Mouse (Mus musculus) hindbrain, embryonic 13.5 days (tissue): ENCODE results near the gene Ttc17. TPM values are rescaled to one million over a fixed set of nuclear protein-coding genes. Genes with fewer than 3 reads are reported as not detected.
A peak's percentile ranks its signal among the peaks of the same experiment; 100 is the strongest.

Source experiments
- ATAC-seq: fragments of 200-750 bp; cut with Nextera tagmentation; 2 replicates; pipeline ENCODE4 v1.8.0; 2017; ENCODE audit warnings: moderate TSS enrichment; ENCODE audit not compliant: low FRiP score
- H3K27ac ChIP-seq: fragments of 300-500 bp; sonication (generic); 2 replicates; pipeline ENCODE4 v1.5.1; 2015; ENCODE audit warnings: inconsistent platforms, mild to moderate bottlenecking, moderate library complexity
- H3K27me3 ChIP-seq: fragments of 300-500 bp; sonication (generic); 2 replicates; pipeline ENCODE4 v1.6.1; 2015; ENCODE audit warnings: mild to moderate bottlenecking, inconsistent platforms
- H3K36me3 ChIP-seq: fragments of 300-500 bp; sonication (generic); 2 replicates; pipeline ENCODE4 v1.6.1; 2015; ENCODE audit warnings: mild to moderate bottlenecking, inconsistent platforms
- H3K4me1 ChIP-seq: fragments of 300-500 bp; sonication (generic); replicated peaks from 2 replicates; pipeline ENCODE4 v1.6.1; 2015; ENCODE audit warnings: inconsistent platforms
- H3K4me2 ChIP-seq: fragments of 300-500 bp; sonication (generic); 2 replicates; pipeline ENCODE4 v1.6.1; 2015; ENCODE audit warnings: inconsistent platforms, mild to moderate bottlenecking, moderate library complexity
- H3K4me3 ChIP-seq: fragments of 300-500 bp; sonication (generic); 2 replicates; pipeline ENCODE4 v1.5.1; 2015; ENCODE audit warnings: mild to moderate bottlenecking, inconsistent platforms
- H3K9ac ChIP-seq: fragments of 300-500 bp; sonication (generic); 2 replicates; pipeline ENCODE4 v1.6.1; 2015; ENCODE audit warnings: mild to moderate bottlenecking, inconsistent platforms
- H3K9me3 ChIP-seq: fragments of 300-500 bp; sonication (generic); 2 replicates; pipeline ENCODE4 v1.6.1; 2016; ENCODE audit warnings: inconsistent platforms
- WGBS: fragments of 180-500 bp; shearing (Covaris S2); methylation state at CpG from one replicate; pipeline ENCODE4 v1.1.7; 2015; 5-methylcytosine and 5-hydroxymethylcytosine counted together
- microRNA counts: library from miRNA; unstranded; fragments of <30 nt; microRNA quantifications from one replicate; lab custom pipeline; 2016
- microRNA-seq: library from miRNA; unstranded; fragments of <30 nt; microRNA quantifications from one replicate; pipeline ENCODE4, GENCODE M21; 2016
- polyA plus RNA-seq: library from polyadenylated mRNA; unstranded; fragments of >200 nt; fragmentation: Nextera tagmentation; extraction: Ambion mirVana; gene quantifications from 2 replicates; pipeline ENCODE4 v1.2.1, GENCODE M21; 2015

Ttc17 gene
- polyA plus RNA-seq, 1 experiment from 2014 or later, result 21.8 TPM

- Histone ChIP-seq H3K9ac (peak overlapping the region; percentile 35; the same call in 1 of the 2 replicates), H3K27me3 (0 out of 2 replicates have a peak, but pooled peaks cover 10% of the 10 kb centered on the region), H3K9me3 (no peaks in the 10 kb centered on the region), H3K4me3 (peak overlapping the region; percentile 38), H3K4me2 (peak overlapping the region; percentile 55), H3K36me3 (no peaks in the 10 kb centered on the region), H3K4me1 (peaks cover 47% of the 10 kb centered on the region), H3K27ac (peak overlapping the region; percentile 44; the same call in 1 of the 2 replicates)
- WGBS, result under 1% methylated on average over 14 of the region's 14 CpGs
- ATAC-seq, result no peak
Measured at GRCm38 (mm10) chr2:94263530-94263937, 143.0 kb downstream of the Ttc17 start.

GRCm38 (mm10) chr2:94262917-94263529 lies 143.5 kb downstream of the Ttc17 start:
- Histone ChIP-seq H3K9me3 (no peaks in the 10 kb centered on the region), H3K4me1 (peaks cover 47% of the 10 kb centered on the region), H3K4me3 (peak overlapping the region; percentile 38), H3K9ac (0 out of 2 replicates have a peak overlapping the region, but pooled peaks have one; percentile 35), H3K27me3 (0 out of 2 replicates have a peak, but pooled peaks cover 10% of the 10 kb centered on the region), H3K4me2 (peak overlapping the region; percentile 55), H3K27ac (peak overlapping the region; percentile 44; the same call in 1 of the 2 replicates), H3K36me3 (no peaks in the 10 kb centered on the region)
- ATAC-seq, result no peak
- WGBS, result 2% methylated on average over 12 of the region's 13 CpGs

GRCm38 (mm10) chr2:94254102-94254501 lies 152.4 kb downstream of the Ttc17 start:
- no peak overlapping the region for H3K27ac ChIP-seq
- no peaks in the 10 kb centered on the region; the same call in 1 of the 2 replicates for H3K27me3 ChIP-seq
- H3K9me3 ChIP-seq, result no peaks in the 10 kb centered on the region
- ATAC-seq, result no peak
- H3K4me2 ChIP-seq, result no peak overlapping the region
- WGBS, result 24% methylated on average over 3 of the region's 3 CpGs
- H3K4me3 ChIP-seq, result no peak overlapping the region
- no peaks in the 10 kb centered on the region for H3K4me1 ChIP-seq
- H3K36me3 ChIP-seq, result no peaks in the 10 kb centered on the region
- no peak overlapping the region for H3K9ac ChIP-seq

MicroRNAs within 50 kb of the gene (microRNA counts, 519-probe panel; counts per million panel counts)
- microRNA mmu-miR-670 (lab: Ali Mortazavi, UCI), result 2,419 counts per million, percentile 19 among the panel's probes with 10 or more counts

Small RNAs within 50 kb of the gene (microRNA-seq; reads per million reads assigned to microRNA genes)
- 102 reads per million, percentile 50 among the genes with 10 or more reads in this experiment for gene Mir670

Other genes starting within 250 kb of the Ttc17 start
- gene Hsd17b12, start 248.7 kb downstream of the Ttc17 start, polyA plus RNA-seq, result 125 and 130 TPM in 2 replicates
- gene Api5, start 31.4 kb upstream of the Ttc17 start, polyA plus RNA-seq, result 127 TPM in 2 replicates